Mouse (Mus musculus) CH12F3 (cell line): ENCODE data around the gene Stim2.

ENCODE experiments used
- in situ Hi-C: fragments of 300-500 bp; cut with MboI; formaldehyde crosslinking; loops from 2 replicates; pipeline ENCODE4 v1.14.3; 2020; ENCODE audit warnings: low sequenced_read_pairs

The Stim2 gene

DNA sequence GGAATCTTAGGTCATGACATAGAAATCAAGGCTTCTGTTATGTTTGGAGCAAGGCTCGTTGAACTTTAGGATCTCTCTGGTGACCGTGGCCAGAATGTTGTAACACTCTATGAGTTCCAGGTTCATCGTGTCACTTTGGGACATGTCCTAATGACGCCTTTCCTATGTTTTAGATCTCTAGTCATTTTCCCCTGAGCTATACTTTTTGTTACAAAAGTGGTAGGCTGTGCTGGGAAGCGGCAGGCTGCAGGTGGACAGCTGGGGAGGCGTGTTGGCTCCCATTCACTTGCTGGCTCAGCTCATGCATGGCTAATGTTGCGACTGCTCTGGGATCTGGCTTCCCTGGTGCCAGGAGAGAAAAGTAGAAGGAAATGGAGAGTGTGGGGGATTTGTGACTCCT, 5.7 kb upstream of the Stim2 start:
- in situ Hi-C loops, result no loop called here

DNA sequence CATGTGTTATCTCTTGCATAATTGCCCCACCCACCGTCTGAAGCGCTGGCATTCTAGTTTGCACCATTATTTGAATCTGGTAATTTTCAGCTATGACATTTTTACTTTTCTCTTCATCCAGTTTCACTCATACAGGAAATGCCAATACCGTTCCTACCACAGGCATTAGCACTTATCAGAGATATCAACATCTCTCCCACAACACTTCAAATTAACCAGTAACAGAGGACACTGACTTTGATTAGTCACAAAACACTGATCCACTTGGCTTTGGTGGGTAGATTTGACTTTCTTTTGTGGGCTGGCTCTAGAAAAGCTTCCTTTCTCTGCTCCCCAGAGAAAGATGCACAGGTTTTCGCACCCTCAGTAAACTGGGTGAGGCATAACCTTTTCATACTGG, 3.7 kb upstream of the Stim2 start:
- in situ Hi-C loops, result no loop called here

DNA sequence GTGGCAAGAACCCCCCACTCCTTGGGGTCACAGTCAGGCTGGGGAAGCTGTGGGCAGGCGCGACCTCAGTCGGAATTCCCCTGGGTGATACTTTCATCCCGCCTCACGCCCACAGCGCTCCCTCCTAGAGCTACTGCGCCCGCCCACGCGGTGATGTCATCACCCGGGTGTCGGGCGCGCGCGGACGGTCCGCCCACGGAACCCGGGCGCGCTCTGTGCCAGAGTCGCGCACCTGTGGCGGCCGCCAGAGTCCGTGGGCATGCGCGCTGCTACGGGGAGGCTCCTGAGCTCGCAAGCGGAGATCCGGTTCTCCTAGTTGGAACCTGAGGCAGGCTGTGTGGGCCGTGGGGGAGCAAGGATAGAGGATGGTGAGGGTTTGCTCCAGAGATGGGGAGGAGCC, 3.0 kb upstream of the Stim2 start:
- in situ Hi-C loops, result no loop called here

DNA sequence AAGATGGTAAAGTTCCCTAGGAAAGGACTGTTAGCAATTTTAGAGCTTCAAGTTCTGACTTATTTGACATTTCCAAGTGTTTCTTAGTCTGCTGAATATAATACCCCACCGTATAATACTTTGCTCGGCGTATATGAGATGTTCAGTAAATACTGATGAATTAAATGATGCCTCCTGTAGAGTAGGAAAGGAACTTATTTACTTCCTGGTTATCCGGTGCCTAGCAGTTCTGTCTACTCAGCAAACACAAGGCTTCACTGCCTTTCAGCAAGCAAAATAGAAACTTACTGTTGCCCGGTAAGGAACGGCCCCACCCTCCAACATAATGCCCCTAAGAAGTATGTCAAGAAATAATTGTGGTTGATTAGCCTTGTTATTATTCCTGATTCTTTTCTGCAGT, 1.5 kb upstream of the Stim2 start:
- in situ Hi-C loops, result no loop called here

DNA sequence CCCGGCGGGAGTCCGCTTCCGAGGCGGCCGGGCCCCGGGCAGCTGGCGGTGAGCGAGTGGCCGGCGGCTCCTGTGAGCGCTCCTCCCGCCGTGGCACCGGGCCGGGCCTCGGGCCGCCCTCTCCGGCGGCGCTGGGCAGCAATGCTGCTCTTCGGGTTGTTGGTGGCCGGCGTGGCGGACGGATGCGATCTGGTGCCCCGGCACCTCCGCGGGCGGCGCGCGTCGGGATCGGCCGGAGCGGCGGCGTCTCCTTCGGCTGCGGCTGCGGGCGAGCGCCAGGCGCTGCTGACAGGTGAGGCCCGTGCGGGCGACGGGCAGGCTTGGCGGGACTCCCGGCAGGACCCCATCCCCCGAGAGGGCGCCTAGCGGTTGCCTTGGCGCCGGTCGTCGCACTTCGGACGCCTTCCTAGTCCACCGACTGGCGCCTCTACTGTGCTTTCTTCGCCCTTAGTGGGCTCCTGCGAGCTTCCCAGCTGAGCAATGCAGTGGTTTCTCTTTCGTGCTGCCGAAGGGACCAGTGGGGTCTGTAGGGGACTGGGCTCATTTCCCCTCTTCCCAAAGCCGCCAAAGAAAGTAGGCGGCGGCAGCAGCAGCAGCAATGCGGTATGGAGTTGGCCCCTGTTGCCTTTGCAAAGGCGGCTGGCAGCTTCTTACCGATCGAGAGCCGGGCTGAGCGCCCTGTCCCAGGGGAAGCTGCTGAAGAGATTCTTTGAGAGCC, 603 bp downstream of the Stim2 start:
- in situ Hi-C loops, result no loop called here

DNA sequence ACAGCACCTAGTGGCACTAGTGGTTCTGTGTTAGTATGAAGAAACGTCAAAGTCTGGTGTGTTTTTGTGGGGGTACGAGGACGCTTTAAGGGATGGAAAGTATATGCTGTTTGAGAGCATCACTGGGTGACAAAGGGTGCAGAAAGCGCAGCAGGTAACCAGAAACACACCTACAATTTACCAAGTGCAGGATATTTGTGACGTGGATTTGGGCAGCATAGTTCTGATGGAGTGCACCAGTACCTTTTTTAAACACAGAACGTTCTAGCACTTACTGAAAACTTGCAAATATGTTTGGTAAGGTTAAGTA, 1.1 kb downstream of the Stim2 start:
- in situ Hi-C loops, result no loop called here

DNA sequence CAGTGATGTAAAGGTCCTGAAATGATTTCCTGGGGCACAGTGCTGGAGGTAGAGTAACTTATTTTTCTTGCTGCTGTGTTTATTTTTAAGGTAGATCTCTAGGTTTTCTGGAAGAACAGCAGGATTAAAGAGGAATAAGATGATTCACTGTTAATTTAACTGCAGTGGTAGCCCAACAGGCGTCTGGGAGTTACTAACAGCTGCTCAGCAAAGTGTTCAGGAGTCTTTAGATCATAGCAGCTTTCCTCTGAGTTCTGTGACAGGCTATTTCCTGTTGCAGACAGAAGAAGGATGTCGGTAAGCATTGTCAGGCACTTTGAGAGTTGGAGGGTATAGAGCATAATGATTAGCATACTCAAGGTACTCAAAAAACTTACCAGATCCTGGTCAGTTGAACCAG, 1.5 kb downstream of the Stim2 start:
- in situ Hi-C loops, result no loop called here

DNA sequence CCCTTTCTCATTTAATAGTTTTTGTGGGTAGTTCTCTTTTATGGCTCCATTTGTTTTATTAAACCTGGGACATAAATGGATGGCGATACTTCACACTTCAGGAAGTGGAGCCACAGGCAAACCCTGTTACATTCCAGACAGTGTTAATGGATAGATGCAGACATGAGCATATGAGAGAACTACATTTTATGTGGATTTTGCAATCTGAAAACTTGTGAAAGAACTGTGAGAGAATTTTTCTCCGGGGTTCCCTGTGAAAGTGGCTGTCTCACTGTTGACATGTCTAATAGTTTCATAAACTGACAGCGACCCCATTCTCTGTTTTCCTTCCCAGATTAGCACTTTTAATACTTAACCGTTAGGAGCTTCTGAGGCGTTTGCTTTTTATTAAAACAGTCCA, 2.7 kb downstream of the Stim2 start:
- in situ Hi-C loops, result no loop called here

DNA sequence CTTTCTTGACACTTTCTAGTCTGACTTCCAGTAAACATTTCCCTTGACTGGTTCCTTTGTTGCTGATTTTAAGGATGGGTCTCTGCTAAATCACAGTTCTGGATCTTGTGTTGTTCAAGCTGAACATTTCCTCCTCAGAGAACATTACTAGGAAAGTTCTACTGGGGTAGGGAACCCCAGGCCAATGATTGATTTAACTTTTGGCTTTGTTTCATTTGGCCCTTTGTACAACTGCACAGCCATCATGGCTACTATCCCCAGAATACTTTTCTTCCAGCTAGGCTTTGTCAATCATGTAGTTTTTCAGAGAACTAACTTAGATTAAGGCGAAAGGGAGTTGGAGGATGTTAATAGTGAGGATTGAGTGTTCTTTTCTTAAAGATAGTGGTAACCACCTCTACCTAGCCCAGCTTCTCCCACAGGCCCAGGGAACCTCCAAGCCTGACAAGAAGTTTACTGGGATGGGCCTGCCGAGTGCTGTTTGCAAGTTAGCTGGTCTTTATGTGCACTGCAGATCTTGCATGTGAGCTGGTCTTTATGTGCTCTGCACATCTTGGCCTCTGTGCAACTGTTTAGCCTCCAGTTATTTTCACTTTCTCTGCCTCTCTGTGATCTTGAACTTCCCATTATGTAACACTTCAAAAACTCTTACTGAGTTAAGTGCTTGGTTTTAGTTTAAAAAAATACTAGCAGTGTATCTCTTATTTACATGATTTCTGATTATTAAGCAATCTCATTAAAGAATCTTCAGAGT, 7.0 kb downstream of the Stim2 start:
- in situ Hi-C loops, result no loop called here

DNA sequence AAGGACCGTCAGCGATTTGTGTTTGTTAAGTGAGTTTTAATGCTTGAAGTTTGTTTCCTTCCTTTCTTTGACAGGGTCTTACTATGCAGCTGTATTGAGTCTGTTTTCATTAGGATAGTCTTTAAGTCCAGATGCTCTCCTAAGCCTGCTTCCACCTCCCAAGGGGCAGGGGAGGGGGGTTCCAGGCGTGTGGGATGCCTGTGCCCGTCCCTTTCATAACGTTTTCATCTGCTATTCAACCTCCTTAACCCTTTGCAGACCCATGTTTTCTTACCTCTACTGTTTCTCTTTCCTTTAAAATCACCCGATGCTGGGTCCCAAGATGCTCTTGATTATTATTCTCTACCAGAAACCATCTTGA, 7.5 kb downstream of the Stim2 start:
- in situ Hi-C loops, result no loop called here

DNA sequence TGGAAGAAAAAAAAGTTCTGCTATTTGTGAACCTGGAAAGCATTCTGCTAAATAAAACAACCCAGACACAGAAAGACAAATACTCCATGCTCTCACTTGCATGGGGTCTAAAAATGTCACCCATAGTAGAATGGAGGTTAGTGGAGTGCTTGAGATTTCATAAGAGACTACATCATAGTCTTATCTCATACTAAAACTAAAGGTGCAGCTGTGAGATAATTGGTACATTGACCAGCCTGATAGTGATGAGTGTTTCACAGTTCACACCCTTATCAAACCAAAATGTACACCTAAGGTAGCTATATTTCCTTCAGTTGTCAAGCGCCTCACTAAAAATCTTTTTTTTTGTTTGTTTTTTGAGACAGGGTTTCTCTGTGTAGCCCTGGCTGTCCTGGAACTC, 8.5 kb downstream of the Stim2 start:
- in situ Hi-C loops, result no loop called here

DNA sequence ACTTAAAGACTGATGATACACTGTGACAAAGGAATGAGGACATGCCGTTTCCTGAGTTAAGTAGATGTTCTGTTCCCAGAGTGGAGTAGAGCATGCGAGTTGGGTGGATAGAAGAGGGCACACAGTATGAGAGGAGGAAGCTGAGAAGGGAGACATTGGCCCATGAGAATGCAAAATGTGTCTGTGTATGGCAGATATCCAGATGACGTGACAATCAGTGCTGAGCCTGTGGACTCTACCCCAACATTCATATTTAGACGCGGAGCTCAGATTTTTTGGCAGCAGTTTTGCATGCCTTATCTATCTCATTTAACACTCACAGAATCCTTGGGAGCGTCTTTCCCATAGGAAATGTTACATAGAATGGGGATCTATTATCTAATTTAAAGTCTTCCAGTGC, 9.3 kb downstream of the Stim2 start:
- in situ Hi-C loops, result no loop called here

DNA sequence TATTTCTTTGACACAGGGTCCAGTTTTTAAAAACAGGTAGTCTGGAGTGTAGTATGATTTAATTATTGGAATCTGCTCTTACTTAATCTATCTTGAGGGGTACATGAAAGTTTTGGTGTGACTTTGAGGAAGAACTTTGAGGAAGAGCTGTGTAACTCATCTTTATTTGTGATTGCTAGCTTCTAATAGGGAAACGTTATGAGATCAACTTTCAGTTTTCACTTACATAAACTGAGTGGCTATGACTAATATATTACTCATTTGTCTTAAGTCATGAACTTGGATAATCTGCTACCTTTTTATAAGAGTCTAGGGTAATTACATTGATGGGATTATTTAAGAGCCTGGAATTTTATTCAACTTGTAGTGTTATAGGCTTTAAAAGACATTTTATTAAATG, 15.0 kb downstream of the Stim2 start:
- in situ Hi-C loops, result no loop called here

DNA sequence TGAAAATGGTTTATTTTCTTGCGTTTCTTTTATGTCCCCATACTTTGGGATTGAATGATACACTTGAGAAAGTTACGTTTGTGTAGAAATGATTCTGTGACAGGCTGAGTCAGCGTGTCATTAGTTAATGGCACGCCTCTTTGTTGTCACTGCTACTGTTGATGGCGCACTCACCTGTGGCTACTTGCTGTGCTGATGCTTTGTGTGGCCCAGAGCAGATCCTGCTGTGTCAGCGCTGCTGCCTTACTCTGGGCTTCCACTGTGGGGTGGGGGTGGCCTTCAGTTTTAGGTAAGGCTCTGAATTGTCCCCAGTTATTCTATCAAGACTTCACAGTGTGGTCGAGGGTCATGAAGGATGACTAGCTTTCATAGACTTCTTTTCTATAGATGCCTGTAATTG, 18.8 kb downstream of the Stim2 start:
- in situ Hi-C loops, result no loop called here

DNA sequence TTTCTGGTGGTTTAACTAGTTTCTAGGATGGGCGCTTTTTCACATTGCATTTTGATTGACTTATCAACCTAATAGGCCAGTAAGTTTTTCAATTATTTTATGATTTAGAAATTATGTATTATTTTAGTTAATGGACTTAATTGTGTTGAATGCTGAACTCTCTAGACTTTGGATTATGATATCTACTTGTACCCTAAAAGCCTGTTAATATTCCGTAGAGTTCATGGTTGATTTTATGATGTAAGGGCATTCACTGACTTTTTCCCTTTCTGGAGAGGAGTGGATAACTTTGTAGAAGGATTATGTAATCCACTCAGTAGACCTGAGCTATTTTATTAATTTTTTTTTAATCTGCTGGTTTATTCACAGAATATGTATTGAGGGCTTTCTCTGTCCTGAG, 20.6 kb downstream of the Stim2 start:
- in situ Hi-C loops, result no loop called here

DNA sequence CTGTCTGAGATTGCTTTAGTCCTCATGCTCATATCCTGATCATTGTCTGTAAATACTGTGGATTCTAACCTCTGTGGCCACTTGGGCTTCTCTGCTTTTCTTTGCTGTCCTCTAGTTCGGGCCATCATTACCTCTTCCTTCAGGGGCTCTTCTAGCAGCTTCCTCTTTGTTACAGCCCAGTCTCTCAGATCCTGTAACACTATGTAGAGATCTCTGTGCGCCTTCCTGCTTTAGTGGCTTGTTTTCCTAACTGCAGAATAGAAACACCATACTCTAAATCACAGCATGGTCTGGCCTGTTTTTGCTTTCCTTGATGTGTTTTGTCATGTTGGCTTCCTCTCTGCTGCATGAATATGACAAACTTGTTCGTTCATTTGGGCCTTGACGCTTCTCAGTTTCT, 21.2 kb downstream of the Stim2 start:
- in situ Hi-C loops, result no loop called here

DNA sequence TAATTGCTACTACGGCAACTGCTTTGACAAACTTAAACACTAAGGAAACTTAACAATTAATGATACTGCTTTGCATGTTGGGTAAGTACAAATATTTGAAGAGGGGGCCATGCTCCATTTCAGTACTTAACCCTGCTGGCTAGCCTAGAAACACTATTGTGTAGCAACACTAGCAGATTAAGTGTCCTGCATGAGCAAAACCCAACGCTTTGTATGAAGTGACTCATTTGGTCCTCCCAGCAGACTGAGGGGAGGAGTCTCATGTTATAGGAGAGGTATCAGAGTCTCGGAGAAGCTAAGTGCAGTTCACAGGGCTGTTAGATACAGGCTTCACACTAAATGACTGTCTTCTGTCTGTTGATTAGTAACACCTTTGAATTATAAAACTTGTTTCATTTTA, 26.3 kb downstream of the Stim2 start:
- in situ Hi-C loops, result no loop called here

DNA sequence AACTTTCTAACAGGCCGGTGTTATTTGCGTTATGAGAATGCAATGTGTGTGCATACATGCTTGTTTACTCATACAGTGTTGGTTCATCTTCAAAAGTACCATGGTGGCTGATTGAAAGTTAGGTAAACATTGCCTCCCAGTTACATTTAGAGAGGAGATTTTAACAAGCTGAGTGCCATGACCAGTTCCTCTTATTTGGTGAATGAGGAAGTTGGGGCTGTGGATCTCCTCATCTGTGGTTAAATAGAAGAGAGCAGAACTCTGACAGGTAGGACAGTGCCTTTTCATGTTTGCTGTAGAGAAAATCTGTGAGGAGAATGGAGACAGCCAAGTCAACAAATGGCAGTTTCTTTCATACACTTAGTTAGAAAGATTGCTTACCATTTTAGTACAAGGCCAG, 27.3 kb downstream of the Stim2 start:
- in situ Hi-C loops, result no loop called here

DNA sequence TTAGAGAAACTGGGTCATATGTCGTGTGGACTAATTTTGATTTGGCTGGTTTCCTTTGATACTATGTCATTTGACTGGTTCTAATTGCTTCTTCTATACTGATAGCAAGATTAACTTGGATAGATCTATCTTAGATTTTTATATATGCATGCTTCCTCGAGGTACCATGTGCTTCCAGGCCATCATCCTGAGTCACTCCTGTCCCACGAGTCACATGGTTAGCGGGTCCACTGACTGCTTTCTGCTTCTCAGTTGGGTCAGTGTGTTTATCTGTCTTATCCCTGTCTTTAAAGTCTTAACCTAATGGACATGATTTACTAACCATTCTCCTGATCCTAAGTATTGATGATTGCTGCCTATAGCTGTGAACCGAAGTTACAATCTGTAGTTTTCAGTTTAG, 34.9 kb downstream of the Stim2 start:
- in situ Hi-C loops, result no loop called here

DNA sequence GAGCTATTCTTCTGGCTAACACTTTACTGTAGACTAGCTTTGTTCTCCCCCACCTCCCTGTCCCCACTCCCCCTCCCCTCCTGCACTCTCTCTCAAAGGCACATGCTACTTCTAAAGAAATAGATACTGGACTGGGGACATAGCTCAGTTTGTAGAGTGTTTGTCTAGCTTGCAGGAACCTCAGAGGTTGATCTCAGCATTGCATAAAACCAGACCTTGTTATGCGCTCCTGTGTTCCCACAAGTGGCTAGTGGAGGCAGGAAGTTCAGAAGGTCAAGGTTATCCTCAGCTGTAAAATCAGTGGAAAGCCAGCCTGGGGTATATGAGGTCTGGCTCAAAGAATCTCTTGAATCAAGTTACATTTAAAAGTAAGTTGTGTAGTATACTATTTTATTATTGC, 36.4 kb downstream of the Stim2 start:
- in situ Hi-C loops, result no loop called here

DNA sequence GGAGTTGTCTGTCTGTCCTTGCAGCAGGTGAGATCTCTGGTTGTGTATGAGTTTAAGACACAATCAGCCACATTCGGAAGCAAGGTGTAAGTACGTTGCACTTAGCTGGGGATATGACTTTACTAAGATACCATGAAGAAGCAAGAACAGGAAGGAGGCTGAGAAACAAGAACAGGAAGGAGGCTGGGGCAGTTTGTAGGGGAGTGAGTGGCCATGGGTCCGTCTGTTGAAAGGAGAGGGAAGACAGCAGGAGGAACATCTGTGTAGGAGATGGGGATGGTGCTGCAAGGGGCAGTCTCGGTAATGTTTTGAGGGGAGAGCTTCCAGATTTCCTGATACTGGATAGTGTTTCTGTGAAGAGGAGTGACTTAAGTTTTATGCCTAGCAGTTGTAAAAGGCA, 40.3 kb downstream of the Stim2 start:
- in situ Hi-C loops, result no loop called here

DNA sequence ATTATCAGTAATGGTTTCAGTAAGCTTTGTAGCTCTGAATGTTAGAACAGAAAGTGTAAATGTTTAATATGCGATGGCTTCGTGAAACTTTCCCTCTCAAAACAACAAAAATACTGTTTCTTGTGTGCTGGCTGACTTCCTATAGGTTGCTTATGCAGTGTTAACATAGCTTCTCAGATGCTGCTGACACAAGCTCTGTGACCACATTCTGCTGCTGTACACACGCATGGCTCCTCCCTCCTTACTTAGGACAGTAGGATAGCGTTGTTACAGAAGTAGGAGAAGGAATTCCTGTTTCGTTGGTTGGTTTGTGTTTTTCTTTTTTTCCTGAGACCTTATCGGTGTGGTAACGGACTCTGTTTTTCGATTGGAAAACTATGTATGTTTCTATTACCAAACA, 42.2 kb downstream of the Stim2 start:
- in situ Hi-C loops, result no loop called here

DNA sequence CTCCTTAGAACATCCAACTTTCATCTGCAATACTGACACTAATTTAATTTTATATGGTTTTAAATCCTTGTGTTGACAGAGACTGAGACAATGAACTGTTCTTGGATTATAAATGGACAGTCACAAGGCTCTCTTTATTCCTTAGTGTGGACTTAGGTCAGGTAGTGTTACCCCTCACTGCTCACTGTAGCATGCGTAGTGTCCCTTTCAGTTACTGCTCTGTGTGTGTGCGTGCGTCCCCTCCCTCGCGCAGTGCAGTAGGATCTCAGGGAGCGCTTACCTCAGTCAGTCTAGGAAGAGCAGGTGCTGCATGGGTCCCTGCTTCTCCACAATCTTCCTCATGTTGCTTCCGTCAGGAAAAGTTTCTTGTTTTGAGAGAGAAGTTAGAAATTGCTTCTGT, 43.7 kb downstream of the Stim2 start:
- in situ Hi-C loops, result no loop called here
